Mouse (Mus musculus): Measurements from ENCODE around the gene Zfp365. TPM values are rescaled to one million over a fixed set of nuclear protein-coding genes. Genes with fewer than 3 reads are reported as not detected.

The Zfp365 gene
- 1.7 and 2.0 TPM in 2 replicates for polyA plus RNA-seq (2016; fragmentation: Nextera tagmentation; extraction: Ambion mirVana)

DNA sequence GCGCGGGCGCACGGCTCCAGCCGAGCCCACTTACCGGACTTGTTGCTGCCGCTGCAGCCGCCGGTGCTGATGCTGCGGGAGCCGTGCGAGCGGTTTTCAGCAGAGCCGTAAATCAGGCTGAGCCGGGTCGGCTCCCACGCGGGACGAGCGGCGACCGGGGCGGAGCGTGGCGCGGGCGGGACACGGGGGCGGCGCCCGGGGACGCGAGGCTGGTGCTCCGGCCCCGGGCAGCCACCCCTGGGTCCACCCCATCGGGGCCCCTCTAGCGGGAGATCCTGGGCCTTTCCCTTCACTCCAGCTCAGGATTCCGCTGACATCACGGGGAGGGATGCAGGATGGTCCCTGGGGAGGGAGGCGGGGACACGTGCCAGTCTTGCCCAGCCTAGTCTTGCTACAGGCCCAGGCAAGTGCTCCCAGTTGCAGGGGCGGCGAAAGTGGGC lies at the start of gene Zfp365:
Gene Zfp365, minus strand, starts transcription at position 326 of the 440 bp plus-strand sequence.
- peak within 1 kb of the TSS; percentile 86 for H3K27ac ChIP-seq
- WGBS: under 1% methylated on average over 43 of the region's 43 CpGs
- peaks cover 16% of the 10 kb centered on the region for H3K4me1 ChIP-seq (replicated peaks)
- DNase-seq (ENCODE audit: low spot score): peak; percentile 80
- no peaks in the 10 kb centered on the region for H3K9me3 ChIP-seq
- H3K27me3 ChIP-seq (ENCODE audit: insufficient read depth, poor library complexity, severe bottlenecking): peaks cover 32% of the 10 kb centered on the region
- peak within 1 kb of the TSS; percentile 81 for H3K4me3 ChIP-seq
- 0 out of 2 replicates have a peak, but pooled peaks cover 8% of the 10 kb centered on the region for H3K36me3 ChIP-seq

DNA sequence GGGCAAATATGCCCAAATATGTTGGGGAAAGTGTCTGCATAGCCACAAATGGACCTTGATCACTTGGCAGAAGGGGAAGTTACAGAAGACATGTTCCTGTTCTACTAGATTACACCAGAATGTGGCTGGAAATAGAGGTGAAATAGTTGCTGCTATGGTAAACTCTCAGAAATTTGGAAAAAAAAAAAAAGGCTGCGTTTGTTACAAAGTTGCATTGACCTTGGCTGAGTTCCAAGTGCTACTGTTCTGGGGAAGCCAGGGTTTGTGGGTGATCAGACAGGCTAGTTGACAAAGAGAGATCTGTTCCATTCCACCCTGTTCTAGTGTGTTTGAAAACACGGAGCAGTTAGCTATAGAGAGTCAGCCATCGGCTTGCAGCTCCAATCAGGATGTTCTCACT lies 47.5 kb upstream of the Zfp365 start:
- Histone ChIP-seq H3K36me3 (no peaks in the 10 kb centered on the region), H3K4me3 (no peak overlapping the region), H3K27me3 (ENCODE audit: insufficient read depth, poor library complexity, severe bottlenecking) (no peaks in the 10 kb centered on the region), H3K9me3 (no peaks in the 10 kb centered on the region), H3K4me1 (replicated peaks) (peaks cover 27% of the 10 kb centered on the region), H3K27ac (no peak overlapping the region)
- WGBS: 80% methylated on average over 3 of the region's 3 CpGs
- no peak for DNase-seq (ENCODE audit: low spot score)

DNA sequence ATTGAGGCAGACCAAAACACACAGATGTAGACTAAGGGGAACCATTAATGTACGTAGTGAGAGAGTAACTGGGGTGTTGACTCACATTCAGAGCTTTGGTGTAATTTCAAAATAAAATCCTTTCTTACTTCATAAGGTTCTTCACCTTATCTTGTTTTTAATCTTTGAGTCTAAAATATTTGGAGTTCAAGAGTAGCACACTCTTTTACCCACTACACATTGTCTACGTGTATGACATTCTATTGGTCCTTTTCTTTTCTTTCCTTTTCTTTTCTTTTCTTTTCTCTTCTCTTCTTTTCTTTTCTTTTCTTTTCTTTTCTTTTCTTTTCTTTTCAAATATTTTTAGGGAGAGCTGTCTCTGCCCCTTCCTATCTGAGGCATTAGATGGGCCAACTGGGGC lies 43.5 kb upstream of the Zfp365 start:
- no peaks in the 10 kb centered on the region for H3K27me3 ChIP-seq (ENCODE audit: insufficient read depth, poor library complexity, severe bottlenecking)
- H3K9me3 ChIP-seq: no peaks in the 10 kb centered on the region
- WGBS: 92% methylated on average over 2 of the region's 2 CpGs

GRCm38 (mm10) chr10:67951690-67952089 lies 39.2 kb upstream of the Zfp365 start:
- no peak for DNase-seq (ENCODE audit: low spot score)
- Histone ChIP-seq H3K4me1 (replicated peaks) (no peaks in the 10 kb centered on the region), H3K36me3 (no peaks in the 10 kb centered on the region), H3K4me3 (no peak overlapping the region), H3K27me3 (ENCODE audit: insufficient read depth, poor library complexity, severe bottlenecking) (no peaks in the 10 kb centered on the region), H3K27ac (no peak overlapping the region), H3K9me3 (no peaks in the 10 kb centered on the region)
- 87% methylated on average over 4 of the region's 4 CpGs for WGBS

More for the DNA sequence above, 43.5 kb upstream of the Zfp365 start:
- no peak overlapping the region for H3K4me3 ChIP-seq
- H3K4me1 ChIP-seq (replicated peaks): 0 out of 2 replicates have a peak, but pooled peaks cover 2% of the 10 kb centered on the region
- H3K36me3 ChIP-seq: no peaks in the 10 kb centered on the region
- no peak overlapping the region for H3K27ac ChIP-seq
- no peak for DNase-seq (ENCODE audit: low spot score)

DNA sequence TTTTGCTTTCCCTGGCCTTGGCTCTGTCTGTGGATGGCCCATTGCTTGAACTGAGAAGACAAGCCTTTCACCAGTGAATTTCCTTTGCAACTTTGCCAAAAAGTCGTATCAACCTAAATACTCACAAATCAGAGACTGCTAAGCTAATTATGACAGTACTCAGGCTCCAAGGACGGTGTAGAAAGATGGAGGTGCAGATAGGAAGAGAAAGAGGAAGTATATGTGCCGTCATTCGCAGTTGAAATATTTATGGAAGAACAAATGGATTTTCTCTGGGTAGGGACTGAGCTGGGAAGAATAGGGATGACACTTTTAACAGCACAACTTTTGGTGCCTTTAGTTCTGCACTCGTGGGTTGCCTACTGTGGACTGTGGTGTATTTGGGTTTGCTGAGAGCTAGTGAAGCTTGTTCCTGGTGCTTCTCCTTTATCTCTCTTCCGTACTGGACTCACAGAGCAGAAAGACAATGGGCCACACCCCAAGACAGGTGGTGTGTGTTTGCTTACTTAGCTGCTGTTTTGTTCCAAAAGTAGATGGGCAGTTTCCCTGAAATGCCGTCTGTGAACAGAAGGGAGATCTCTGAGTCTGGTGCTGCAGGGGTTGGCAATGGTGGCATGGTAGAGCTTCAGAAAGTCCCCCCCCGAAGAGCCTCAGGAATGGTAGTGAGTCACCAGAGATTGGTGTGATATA lies 37.7 kb upstream of the Zfp365 start:
- Histone ChIP-seq H3K27me3 (ENCODE audit: insufficient read depth, poor library complexity, severe bottlenecking) (no peaks in the 10 kb centered on the region), H3K4me1 (replicated peaks) (no peaks in the 10 kb centered on the region), H3K9me3 (no peaks in the 10 kb centered on the region), H3K36me3 (no peaks in the 10 kb centered on the region), H3K27ac (no peak overlapping the region), H3K4me3 (no peak overlapping the region)
- 86% methylated on average over 8 of the region's 8 CpGs for WGBS
- no peak for DNase-seq (ENCODE audit: low spot score)

DNA sequence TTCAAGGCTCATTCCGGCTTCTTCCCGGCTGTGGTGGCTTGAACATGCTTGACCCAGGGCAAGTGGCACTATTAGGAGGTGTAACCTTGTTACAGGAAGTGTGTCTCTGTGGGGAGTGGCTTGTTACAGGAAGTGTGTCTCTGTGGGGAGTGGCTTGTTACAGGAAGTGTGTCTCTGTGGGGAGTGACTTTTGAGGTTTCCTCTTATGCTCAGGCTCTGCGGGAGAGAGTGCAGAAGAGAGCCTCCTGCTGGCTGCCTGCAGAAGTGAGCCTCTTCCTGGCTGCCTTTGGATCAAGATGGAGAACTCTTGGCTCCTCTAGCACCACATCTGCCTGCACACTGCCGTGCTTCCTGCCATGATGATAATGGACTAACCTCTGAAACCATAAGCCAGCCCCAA lies 31.1 kb upstream of the Zfp365 start:
- Histone ChIP-seq H3K9me3 (no peaks in the 10 kb centered on the region), H3K27me3 (ENCODE audit: insufficient read depth, poor library complexity, severe bottlenecking) (no peaks in the 10 kb centered on the region), H3K36me3 (no peaks in the 10 kb centered on the region), H3K4me3 (no peak overlapping the region), H3K4me1 (replicated peaks) (no peaks in the 10 kb centered on the region), H3K27ac (no peak overlapping the region)
- 89% methylated on average over 4 of the region's 4 CpGs for WGBS
- DNase-seq (ENCODE audit: low spot score): no peak

GRCm38 (mm10) chr10:67939546-67939945 lies 27.1 kb upstream of the Zfp365 start:
- no peak overlapping the region for H3K27ac ChIP-seq
- H3K9me3 ChIP-seq: no peaks in the 10 kb centered on the region
- H3K4me1 ChIP-seq (replicated peaks): no peaks in the 10 kb centered on the region
- H3K27me3 ChIP-seq (ENCODE audit: insufficient read depth, poor library complexity, severe bottlenecking): no peaks in the 10 kb centered on the region
- no peak for DNase-seq (ENCODE audit: low spot score)
- H3K36me3 ChIP-seq: no peaks in the 10 kb centered on the region
- WGBS: 75% methylated on average over 12 of the region's 12 CpGs
- no peak overlapping the region for H3K4me3 ChIP-seq

GRCm38 (mm10) chr10:67937775-67938174 lies 25.3 kb upstream of the Zfp365 start:
- Histone ChIP-seq H3K9me3 (no peaks in the 10 kb centered on the region), H3K4me3 (no peak overlapping the region), H3K4me1 (replicated peaks) (no peaks in the 10 kb centered on the region), H3K27ac (no peak overlapping the region), H3K27me3 (ENCODE audit: insufficient read depth, poor library complexity, severe bottlenecking) (no peaks in the 10 kb centered on the region), H3K36me3 (no peaks in the 10 kb centered on the region)
- WGBS: 84% methylated on average over 5 of the region's 5 CpGs
- DNase-seq (ENCODE audit: low spot score): no peak

DNA sequence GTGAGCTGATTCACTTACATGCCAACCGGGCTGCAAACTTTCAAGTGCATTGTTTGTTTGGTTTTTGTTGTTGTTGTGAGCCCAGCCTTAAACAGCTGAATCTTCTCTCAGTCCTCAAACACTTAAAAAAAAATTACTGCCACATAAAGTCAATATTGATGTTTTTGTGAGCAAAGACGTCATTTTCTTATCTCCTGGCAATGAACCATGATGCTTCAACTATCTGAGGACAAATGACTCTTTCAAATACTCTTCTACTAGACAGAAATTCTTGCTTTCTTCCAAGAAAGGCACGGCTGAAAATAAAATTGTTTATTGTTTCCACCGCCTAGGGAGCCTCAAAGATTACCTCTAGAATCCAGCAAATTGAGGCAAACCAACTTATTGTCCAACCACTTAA lies 24.5 kb upstream of the Zfp365 start:
- 80% methylated on average over 4 of the region's 4 CpGs for WGBS
- Histone ChIP-seq H3K9me3 (no peaks in the 10 kb centered on the region), H3K4me1 (replicated peaks) (no peaks in the 10 kb centered on the region), H3K36me3 (no peaks in the 10 kb centered on the region), H3K27ac (no peak overlapping the region), H3K4me3 (no peak overlapping the region), H3K27me3 (ENCODE audit: insufficient read depth, poor library complexity, severe bottlenecking) (no peaks in the 10 kb centered on the region)
- no peak for DNase-seq (ENCODE audit: low spot score)

DNA sequence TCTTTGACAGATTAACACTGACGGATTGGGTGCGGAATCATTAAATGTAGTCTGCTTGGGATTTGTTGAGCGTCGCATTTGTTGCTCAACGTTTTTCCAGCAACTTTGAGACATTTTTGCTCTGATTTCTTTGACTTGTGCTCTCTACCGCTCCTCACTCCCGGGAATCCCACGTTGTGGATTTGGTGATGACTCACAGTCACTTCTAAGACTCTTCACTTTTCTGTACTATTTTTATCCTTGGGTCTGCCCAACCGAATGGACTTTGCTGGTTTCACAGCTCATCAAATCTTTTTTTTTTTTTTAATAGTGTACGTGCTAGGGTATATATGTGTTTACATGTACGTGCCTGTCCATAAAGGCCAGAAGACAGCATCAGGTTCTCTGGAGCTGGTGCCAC lies 20.3 kb upstream of the Zfp365 start:
- WGBS: 88% methylated on average over 11 of the region's 11 CpGs
- Histone ChIP-seq H3K27ac (no peak overlapping the region), H3K4me3 (no peak overlapping the region), H3K4me1 (replicated peaks) (no peaks in the 10 kb centered on the region), H3K36me3 (no peaks in the 10 kb centered on the region), H3K9me3 (no peaks in the 10 kb centered on the region), H3K27me3 (ENCODE audit: insufficient read depth, poor library complexity, severe bottlenecking) (no peaks in the 10 kb centered on the region)
- no peak for DNase-seq (ENCODE audit: low spot score)

- Histone ChIP-seq H3K9me3 (no peaks in the 10 kb centered on the region), H3K27ac (no peak overlapping the region), H3K36me3 (no peaks in the 10 kb centered on the region), H3K27me3 (ENCODE audit: insufficient read depth, poor library complexity, severe bottlenecking) (no peaks in the 10 kb centered on the region), H3K4me3 (no peak overlapping the region), H3K4me1 (replicated peaks) (no peaks in the 10 kb centered on the region)
- WGBS: 82% methylated on average over 4 of the region's 4 CpGs
- DNase-seq (ENCODE audit: low spot score): no peak
These were observed 18.9 kb upstream of the Zfp365 start for GRCm38 (mm10) chr10:67931328-67931727.

GRCm38 (mm10) chr10:67928584-67928983 lies 16.1 kb upstream of the Zfp365 start:
- DNase-seq (ENCODE audit: low spot score): no peak
- 88% methylated on average over 7 of the region's 7 CpGs for WGBS
- H3K4me1 ChIP-seq (replicated peaks): no peaks in the 10 kb centered on the region
- H3K9me3 ChIP-seq: 0 out of 2 replicates have a peak, but pooled peaks cover 6% of the 10 kb centered on the region
- H3K4me3 ChIP-seq: no peak overlapping the region
- no peaks in the 10 kb centered on the region for H3K27me3 ChIP-seq (ENCODE audit: insufficient read depth, poor library complexity, severe bottlenecking)
- no peak overlapping the region for H3K27ac ChIP-seq
- no peaks in the 10 kb centered on the region for H3K36me3 ChIP-seq

- Histone ChIP-seq H3K4me3 (no peak overlapping the region), H3K9me3 (0 out of 2 replicates have a peak, but pooled peaks cover 7% of the 10 kb centered on the region), H3K27me3 (ENCODE audit: insufficient read depth, poor library complexity, severe bottlenecking) (no peaks in the 10 kb centered on the region), H3K27ac (no peak overlapping the region), H3K36me3 (no peaks in the 10 kb centered on the region), H3K4me1 (replicated peaks) (no peaks in the 10 kb centered on the region)
- no peak for DNase-seq (ENCODE audit: low spot score)
- WGBS: 71% methylated on average over 8 of the region's 8 CpGs
These were observed 15.4 kb upstream of the Zfp365 start for GRCm38 (mm10) chr10:67927718-67928455.

Data from hindbrain, embryonic 10.5 days (tissue).